Mouse (Mus musculus) liver, adult 2 months (tissue): ENCODE measurements at regions not wholly inside any gene's neighbourhood (a gene's known extent, or its start where the extent isn't known, plus 50 kb on each side); places are given as distances from the start of the nearest gene placed in this dataset.

Source experiments
- DNase-seq: peaks from one replicate; pipeline ENCODE4 v3.0.0-alpha.2; 2011; ENCODE audit warnings: low read depth, low spot score; ENCODE audit errors: extremely low read depth
- H3K27ac ChIP-seq: fragments of 200-500 bp; replicated peaks from 2 replicates; pipeline ENCODE4 v1.5.1; 2012; ENCODE audit warnings: low read depth, mild to moderate bottlenecking, control low read depth, inconsistent platforms, low read length; ENCODE audit not compliant: insufficient read depth
- H3K27me3 ChIP-seq: fragments of 200-500 bp; 2 replicates; pipeline ENCODE4 v1.6.1; 2012; ENCODE audit warnings: mild to moderate bottlenecking, moderate library complexity, low read length, inconsistent platforms; ENCODE audit not compliant: control insufficient read depth, insufficient read depth
- H3K36me3 ChIP-seq: fragments of 200-500 bp; 2 replicates; pipeline ENCODE4 v1.6.1; 2012; ENCODE audit warnings: low read length, inconsistent platforms; ENCODE audit not compliant: control insufficient read depth, insufficient read depth
- H3K4me1 ChIP-seq: fragments of 200-500 bp; 2 replicates; pipeline ENCODE4 v1.6.1; 2011; ENCODE audit warnings: low read length; ENCODE audit not compliant: control insufficient read depth, insufficient read depth
- H3K4me3 ChIP-seq: fragments of 200-500 bp; 2 replicates; pipeline ENCODE4 v1.5.1; 2011; ENCODE audit warnings: low read depth, mild to moderate bottlenecking, control low read depth, low read length, moderate library complexity; ENCODE audit not compliant: insufficient read depth
- H3K79me2 ChIP-seq: fragments of 200-500 bp; 2 replicates; pipeline ENCODE4 v1.6.1; 2012; ENCODE audit warnings: inconsistent platforms, mild to moderate bottlenecking, low read length, moderate library complexity; ENCODE audit not compliant: control insufficient read depth, insufficient read depth
- H3K9ac ChIP-seq: fragments of 200-500 bp; 2 replicates; pipeline ENCODE4 v1.6.1; 2012; ENCODE audit warnings: low read depth, mild to moderate bottlenecking, control low read depth, inconsistent platforms, low read length
- CTCF ChIP-seq: fragments of 200-500 bp; IDR thresholded peaks from 2 replicates; pipeline ENCODE4 v1.5.1; 2011; ENCODE audit warnings: low read depth, low read length, control low read depth
- POLR2A ChIP-seq: fragments of 200-500 bp; IDR thresholded peaks from 2 replicates; pipeline ENCODE4 v1.6.1; 2011; ENCODE audit warnings: low read length, control low read depth; ENCODE audit not compliant: insufficient read depth; ENCODE audit errors: extremely low read depth
- WGBS: fragments of 180-500 bp; shearing (Covaris S2); methylation state at CpG from one replicate; pipeline ENCODE4 v1.1.7; 2018; 5-methylcytosine and 5-hydroxymethylcytosine counted together

DNA sequence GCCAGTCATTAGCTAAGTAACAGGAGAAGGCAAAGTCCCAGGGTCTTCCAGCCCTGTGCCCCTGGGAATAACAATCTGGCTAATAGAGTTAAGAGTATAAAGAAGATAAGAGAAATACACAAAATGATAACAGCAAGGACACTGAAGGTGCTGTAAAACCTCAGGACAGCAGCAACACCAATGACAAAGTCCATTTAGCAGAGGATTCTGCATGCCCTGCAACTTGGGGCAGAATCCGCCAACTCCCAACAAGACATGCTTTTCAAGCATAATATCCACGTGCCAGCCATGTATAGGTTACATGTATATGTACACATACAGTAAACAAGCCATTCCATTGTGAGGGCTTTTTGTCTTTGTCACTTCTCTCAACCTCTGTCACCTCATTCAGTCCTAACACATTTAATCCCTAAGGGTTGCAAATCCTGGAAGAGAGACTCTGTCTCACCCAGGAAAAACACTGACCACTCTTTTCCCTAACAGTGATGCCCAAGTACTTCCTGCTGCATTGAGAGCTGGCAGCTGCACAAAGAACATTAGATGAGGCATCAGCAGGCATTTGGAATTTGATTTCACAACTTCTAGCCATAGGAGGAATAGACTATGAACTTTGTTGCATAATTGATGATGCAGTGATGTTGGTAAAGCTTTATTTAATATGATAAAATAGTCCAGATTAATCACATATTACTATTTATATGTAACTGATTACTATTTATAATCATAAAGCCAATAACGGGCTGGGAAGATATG, 105.8 kb upstream of the Slc4a7 start:
- WGBS = 82% methylated on average over 3 of the region's 3 CpGs
- no peak overlapping the region for H3K9ac ChIP-seq
- TF ChIP-seq CTCF (no peak), POLR2A (no peak)
- no peak overlapping the region for H3K27ac ChIP-seq
- no peaks in the 10 kb centered on the region for H3K36me3 ChIP-seq
- H3K27me3 ChIP-seq = no peaks in the 10 kb centered on the region
- H3K4me3 ChIP-seq = no peak overlapping the region
- no peak for DNase-seq
- H3K79me2 ChIP-seq = no peaks in the 10 kb centered on the region
- no peaks in the 10 kb centered on the region for H3K4me1 ChIP-seq

DNA sequence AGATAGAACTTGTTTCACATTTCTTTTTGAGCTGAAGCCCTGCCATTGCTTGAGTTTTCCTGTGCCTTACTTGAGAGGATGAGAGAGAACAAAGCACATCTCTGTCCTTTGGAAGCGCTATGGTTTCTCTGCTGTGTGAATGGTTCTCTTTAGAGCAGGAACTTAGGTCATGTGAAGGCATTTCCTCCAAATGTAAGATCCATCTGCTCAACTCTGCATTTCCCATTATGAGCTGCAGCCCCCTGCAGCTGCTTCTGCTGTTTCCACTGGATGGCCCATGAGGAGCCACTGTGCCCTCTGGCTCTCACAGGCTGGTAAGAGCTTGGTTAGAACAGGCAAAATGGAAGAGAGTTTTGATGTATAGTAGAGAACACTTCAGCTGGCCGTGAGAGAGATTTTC, 102.5 kb upstream of the Slc4a7 start:
- Histone ChIP-seq H3K27ac (no peak overlapping the region), H3K4me1 (no peaks in the 10 kb centered on the region), H3K4me3 (no peak overlapping the region), H3K9ac (no peak overlapping the region), H3K27me3 (no peaks in the 10 kb centered on the region), H3K36me3 (no peaks in the 10 kb centered on the region), H3K79me2 (no peaks in the 10 kb centered on the region)
- DNase-seq = peak; percentile 8
- no peak for TF ChIP-seq POLR2A
- no peak for TF ChIP-seq CTCF
- 78% methylated on average over 2 of the region's 2 CpGs for WGBS

GRCm38 (mm10) chr14:14599990-14600389, 102.1 kb upstream of the Slc4a7 start:
- Histone ChIP-seq H3K4me3 (no peak overlapping the region), H3K4me1 (no peaks in the 10 kb centered on the region), H3K9ac (no peak overlapping the region), H3K36me3 (no peaks in the 10 kb centered on the region), H3K27me3 (no peaks in the 10 kb centered on the region), H3K79me2 (no peaks in the 10 kb centered on the region), H3K27ac (no peak overlapping the region)
- TF ChIP-seq POLR2A (no peak), CTCF (no peak)
- DNase-seq = peak; percentile 22
- WGBS = 78% methylated on average over 6 of the region's 6 CpGs

- no peak overlapping the region for H3K9ac ChIP-seq
- no peak for DNase-seq
- H3K36me3 ChIP-seq = no peaks in the 10 kb centered on the region
- no peaks in the 10 kb centered on the region for H3K4me1 ChIP-seq
- H3K79me2 ChIP-seq = no peaks in the 10 kb centered on the region
- TF ChIP-seq POLR2A = no peak
- no peak for TF ChIP-seq CTCF
- no peaks in the 10 kb centered on the region for H3K27me3 ChIP-seq
- no peak overlapping the region for H3K27ac ChIP-seq
- WGBS = 87% methylated on average over 1 of the region's 1 CpGs
- no peak overlapping the region for H3K4me3 ChIP-seq
Observed at GRCm38 (mm10) chr14:14603439-14603838, 98.6 kb upstream of the Slc4a7 start.

- WGBS = 93% methylated on average over 3 of the region's 3 CpGs
- TF ChIP-seq POLR2A (no peak), CTCF (no peak)
- no peaks in the 10 kb centered on the region for H3K79me2 ChIP-seq
Observed at GRCm38 (mm10) chr14:14607074-14607473, 95.0 kb upstream of the Slc4a7 start.

GRCm38 (mm10) chr14:14612245-14612644, 89.8 kb upstream of the Slc4a7 start:
- no peak for DNase-seq
- Histone ChIP-seq H3K27ac (no peak overlapping the region), H3K36me3 (no peaks in the 10 kb centered on the region), H3K27me3 (no peaks in the 10 kb centered on the region), H3K4me3 (no peak overlapping the region), H3K79me2 (no peaks in the 10 kb centered on the region), H3K4me1 (no peaks in the 10 kb centered on the region), H3K9ac (no peak overlapping the region)
- WGBS = 81% methylated on average over 3 of the region's 3 CpGs
- TF ChIP-seq POLR2A = no peak
- no peak for TF ChIP-seq CTCF

More at GRCm38 (mm10) chr14:14607074-14607473, 95.0 kb upstream of the Slc4a7 start:
- Histone ChIP-seq H3K4me3 (no peak overlapping the region), H3K9ac (no peak overlapping the region), H3K4me1 (no peaks in the 10 kb centered on the region), H3K27me3 (no peaks in the 10 kb centered on the region), H3K27ac (no peak overlapping the region), H3K36me3 (no peaks in the 10 kb centered on the region)
- no peak for DNase-seq
